In genomic region chr5:107848964-107849363, GRCm38 (mm10) we compare ENCODE assay signal across 36 mouse cellular contexts. TPM values are rescaled to one million over a fixed set of nuclear protein-coding genes. Genes with fewer than 3 reads are reported as not detected.
"Had no signal": no experiment of that assay in that cellular context is flagged by ENCODE, and none has a peak within 500 bp of the region (broad histone marks: within the 10 kb centered on the region; RNA-seq: fewer than 3 reads in every experiment).

No protein-coding gene starts in this region.

- H3K9me3 ChIP-seq: embryonic facial prominence, embryonic 10.5 days; embryonic facial prominence, embryonic 12.5 days; embryonic facial prominence, embryonic 13.5 days; embryonic facial prominence, embryonic 15.5 days; forebrain, embryonic 12.5 days; forebrain, embryonic 13.5 days; forebrain, embryonic 15.5 days; heart, embryonic 10.5 days had no signal

- ATAC-seq: forebrain, embryonic 13.5 days; forebrain, embryonic 14.5 days; forebrain, embryonic 15.5 days; forebrain, embryonic 16.5 days; forebrain, postnatal 0 days had no signal

- H3K27ac ChIP-seq: embryonic facial prominence, embryonic 10.5 days; embryonic facial prominence, embryonic 12.5 days; embryonic facial prominence, embryonic 13.5 days; embryonic facial prominence, embryonic 15.5 days; forebrain, embryonic 10.5 days; forebrain, embryonic 12.5 days; forebrain, embryonic 13.5 days; forebrain, embryonic 15.5 days; gastrocnemius, adult 2 months; heart, adult 2 months; heart, embryonic 10.5 days had no signal

- DNase-seq: cerebellum, adult 9-11 months; cerebellum, postnatal 10 days; cerebellum, postnatal 14 days; cerebellum, postnatal 25 days; cerebellum, postnatal 36 days; embryo, embryonic 11 days; forebrain, postnatal 0 days; gastrocnemius, adult 2 months; gastrocnemius, postnatal 10 days; gastrocnemius, postnatal 14 days; gastrocnemius, postnatal 25 days; gastrocnemius, postnatal 36 days; heart, adult 11 months; heart, adult 18-20 months; heart, adult 2 months had no signal

- H3K9ac ChIP-seq: embryonic facial prominence, embryonic 12.5 days; embryonic facial prominence, embryonic 13.5 days; embryonic facial prominence, embryonic 15.5 days; forebrain, embryonic 12.5 days; forebrain, embryonic 13.5 days; forebrain, embryonic 15.5 days; forebrain, postnatal 0 days had no signal

- H3K36me3 ChIP-seq: embryonic facial prominence, embryonic 12.5 days; embryonic facial prominence, embryonic 13.5 days; forebrain, embryonic 12.5 days; forebrain, embryonic 15.5 days had no signal

- H3K4me3 ChIP-seq: embryonic facial prominence, embryonic 10.5 days; embryonic facial prominence, embryonic 12.5 days; embryonic facial prominence, embryonic 13.5 days; embryonic facial prominence, embryonic 15.5 days; erythroblast, embryonic 14.5 days; forebrain, embryonic 10.5 days; forebrain, embryonic 12.5 days; forebrain, embryonic 13.5 days; forebrain, embryonic 15.5 days; gastrocnemius, adult 2 months; heart, adult 2 months; heart, embryonic 10.5 days had no signal

- H3K4me2 ChIP-seq: embryonic facial prominence, embryonic 12.5 days; embryonic facial prominence, embryonic 13.5 days; embryonic facial prominence, embryonic 15.5 days; forebrain, embryonic 12.5 days; forebrain, embryonic 13.5 days; forebrain, embryonic 15.5 days had no signal

- H3K4me1 ChIP-seq: embryonic facial prominence, embryonic 10.5 days had no signal

- H3K27me3 ChIP-seq: embryonic facial prominence, embryonic 12.5 days; embryonic facial prominence, embryonic 13.5 days; embryonic facial prominence, embryonic 15.5 days; forebrain, embryonic 12.5 days; forebrain, embryonic 13.5 days; forebrain, embryonic 15.5 days had no signal

RNA-seq across cellular contexts. Expression of gene Ube2d2b, which starts 19.1 kb away (rescaled TPM):
- total RNA-seq: common myeloid progenitor, adult 5-6 weeks; forebrain, postnatal 0 days; gastrocnemius, adult 18-20 months; gastrocnemius, adult 2 months; gastrocnemius, adult 8-10 months; gastrocnemius, postnatal 10 days; gastrocnemius, postnatal 14 days; gastrocnemius, postnatal 25 days; gastrocnemius, postnatal 36 days; gastrocnemius, postnatal 4 days; granulocyte monocyte progenitor cell, adult 5-6 weeks; heart, adult 18-20 months; heart, adult 2 months; heart, adult 8-10 months had no signal
- polyA plus RNA-seq: cortical plate, adult 2 months; embryonic facial prominence, embryonic 14.5 days; erythroblast, embryonic 14.5 days; forebrain, postnatal 0 days; frontal cortex, adult 2 months had no signal
